Mouse (Mus musculus) testis, postnatal 10 days (tissue): ENCODE results near the gene Nfe2l1.
A peak's percentile ranks its signal among the peaks of the same experiment; 100 is the strongest.
"Not testable (repeated sequence)": the region's sequence is repeated elsewhere in the genome, so short reads cannot be mapped to it uniquely, and the experiment has no call there.

Experiments
- DNase-seq: peaks from one replicate; pipeline ENCODE4 v3.0.0; 2021; ENCODE audit warnings: low spot score

Gene Nfe2l1

DNA sequence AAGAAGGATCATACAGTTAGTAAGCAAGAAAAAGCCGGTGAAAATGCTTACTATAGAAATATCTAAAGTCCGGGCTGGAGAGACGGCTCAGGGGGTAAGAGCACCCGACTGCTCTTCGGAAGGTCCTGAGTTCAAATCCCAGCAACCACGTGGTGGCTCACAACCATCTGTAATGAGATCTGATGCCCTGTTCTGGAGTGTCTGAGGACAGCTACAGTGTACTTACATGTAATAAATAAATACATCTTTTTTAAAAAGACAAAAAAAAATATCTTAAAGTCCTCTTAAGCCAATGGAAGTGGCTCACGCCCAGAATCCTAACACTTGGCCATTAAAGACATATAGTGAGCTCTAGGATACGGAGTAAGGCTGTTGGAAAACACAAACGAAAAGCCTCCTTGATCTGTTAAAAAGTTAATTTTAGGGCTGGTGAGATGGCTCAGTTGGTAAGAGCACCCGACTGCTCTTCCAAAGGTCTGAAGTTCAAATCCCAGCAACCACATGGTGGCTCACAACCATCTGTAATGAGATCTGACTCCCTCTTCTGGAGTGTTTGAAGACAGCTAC, 51.6 kb downstream of the Nfe2l1 start:
- DNase-seq, result not testable (repeated sequence)

DNA sequence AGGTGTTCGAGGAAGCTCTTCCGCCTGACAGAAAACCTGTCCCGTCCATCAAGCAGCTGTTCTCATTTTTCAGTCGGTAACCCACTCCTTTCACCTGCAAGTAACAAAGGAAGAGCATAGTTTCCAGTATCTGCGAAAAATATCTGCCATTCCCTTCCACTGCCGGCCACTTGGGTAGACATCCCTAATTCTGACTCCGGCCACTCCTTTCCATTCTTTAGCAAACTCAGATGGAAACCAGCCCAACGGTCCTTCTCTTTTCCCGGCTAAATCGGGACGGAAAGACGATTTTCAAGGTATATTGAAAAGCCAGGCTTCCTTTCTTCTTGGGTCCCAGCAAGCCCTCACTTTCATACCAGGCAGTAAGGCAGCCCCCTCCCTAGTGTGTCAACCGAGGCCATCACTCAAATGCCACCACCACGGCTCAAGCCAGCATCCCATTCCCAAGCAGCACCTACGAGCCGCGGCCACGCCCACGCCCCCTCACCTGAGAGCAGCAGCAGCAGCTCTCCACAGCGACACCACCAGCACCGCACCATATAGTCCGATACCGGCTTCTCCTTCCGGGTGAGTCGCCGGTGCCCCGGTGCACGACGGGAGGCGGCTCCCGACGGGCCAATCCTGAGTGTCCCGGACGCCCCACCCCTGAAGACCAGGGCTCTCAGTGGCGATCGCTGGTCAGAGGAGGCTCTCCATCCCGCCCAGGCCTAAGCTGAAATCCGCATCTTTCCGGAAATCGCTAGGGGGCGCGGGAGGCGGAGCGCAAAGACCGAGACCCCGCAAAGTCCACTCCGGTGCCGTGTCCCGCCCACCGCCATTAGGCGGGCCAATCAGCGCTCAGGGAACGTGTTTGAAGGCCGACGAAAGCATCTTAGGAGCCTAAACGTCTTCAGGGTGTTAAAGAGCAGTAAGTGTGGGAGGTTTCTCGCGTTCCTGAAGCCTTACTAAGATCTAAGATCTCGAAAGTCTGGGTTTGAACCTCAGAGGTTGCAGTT, 52.5 kb downstream of the Nfe2l1 start, which contains the start of gene Snx11:
Gene Snx11, minus strand, starts transcription at position 592 of the 995 bp plus-strand sequence.
- peak; percentile 99 for DNase-seq

DNA sequence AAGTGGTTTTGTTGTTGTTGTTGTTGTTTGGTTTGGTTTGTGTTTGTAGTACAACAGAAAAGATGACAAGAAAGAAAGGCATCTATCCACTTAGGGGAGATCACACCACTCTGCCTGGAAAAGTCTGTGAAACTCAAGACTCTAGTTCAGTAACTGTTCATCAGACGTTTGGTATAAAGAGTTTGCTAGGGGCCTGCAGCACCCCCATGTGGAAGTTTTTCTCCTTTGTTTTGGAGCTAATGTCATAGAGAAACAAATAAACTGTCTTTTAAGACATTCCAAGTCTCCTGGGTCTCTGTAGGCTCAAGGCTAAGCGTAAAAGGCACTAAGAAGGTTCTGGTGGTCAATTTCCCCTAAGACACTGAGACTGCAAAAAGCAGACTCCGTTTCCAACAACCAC, 53.7 kb downstream of the Nfe2l1 start:
- no peak for DNase-seq

DNA sequence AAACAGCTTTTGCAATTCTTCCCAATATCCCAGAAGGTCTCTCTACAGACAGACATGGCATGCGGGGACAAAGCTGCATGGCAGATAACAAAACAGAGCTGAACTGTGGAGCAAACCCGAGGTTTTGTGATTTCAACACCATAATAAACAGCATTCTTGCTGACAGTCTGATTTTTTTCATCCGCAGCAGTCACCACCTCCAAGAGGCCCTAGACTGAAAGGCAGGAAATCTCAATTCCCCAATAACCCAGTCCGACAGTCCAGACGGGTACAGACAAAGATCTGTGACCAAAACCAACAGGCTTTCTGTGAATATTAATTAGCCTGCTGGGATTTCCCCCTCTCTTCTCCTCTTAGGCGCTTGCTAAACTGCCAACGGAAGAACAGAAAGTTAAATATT, 54.1 kb downstream of the Nfe2l1 start:
- no peak for DNase-seq

DNA sequence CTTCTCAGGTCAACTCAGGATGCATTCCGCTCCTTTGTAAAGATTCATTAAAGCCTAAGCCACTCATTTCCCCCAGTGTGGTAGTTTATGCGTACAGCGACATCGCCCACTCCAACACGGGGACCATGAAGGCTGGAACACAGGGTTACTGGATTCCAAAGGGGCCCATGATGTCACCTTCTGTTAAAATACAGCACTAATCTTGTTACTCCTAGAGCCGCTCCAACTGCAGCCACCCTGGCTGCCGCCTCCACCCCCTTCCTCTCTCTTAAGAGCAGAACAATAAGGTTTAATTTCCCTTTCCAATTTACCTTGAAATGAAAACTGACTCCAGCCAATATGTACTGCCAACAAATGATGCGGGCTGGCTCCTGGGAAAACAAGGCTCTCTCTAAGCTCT, 54.7 kb downstream of the Nfe2l1 start:
- DNase-seq, result no peak

DNA sequence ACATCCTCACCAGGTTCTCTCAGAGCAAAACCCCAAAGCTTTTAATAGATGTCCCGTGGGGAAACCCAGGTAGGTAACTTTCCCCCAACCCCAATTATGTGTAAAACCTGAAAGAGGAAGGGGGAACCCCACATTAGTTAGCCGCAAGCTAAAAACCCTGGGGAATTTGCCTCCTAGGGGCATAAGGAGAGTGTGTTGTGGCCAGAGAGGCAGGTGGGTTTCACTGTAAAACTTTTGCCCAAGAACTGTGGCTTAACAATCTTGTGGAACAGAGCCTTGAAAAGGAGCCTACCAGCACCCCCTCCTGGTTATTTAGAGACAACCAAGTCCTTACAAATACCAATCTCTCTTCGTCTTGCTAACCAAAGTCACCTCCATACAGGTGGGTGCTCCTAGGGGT, 55.2 kb downstream of the Nfe2l1 start:
- no peak for DNase-seq

DNA sequence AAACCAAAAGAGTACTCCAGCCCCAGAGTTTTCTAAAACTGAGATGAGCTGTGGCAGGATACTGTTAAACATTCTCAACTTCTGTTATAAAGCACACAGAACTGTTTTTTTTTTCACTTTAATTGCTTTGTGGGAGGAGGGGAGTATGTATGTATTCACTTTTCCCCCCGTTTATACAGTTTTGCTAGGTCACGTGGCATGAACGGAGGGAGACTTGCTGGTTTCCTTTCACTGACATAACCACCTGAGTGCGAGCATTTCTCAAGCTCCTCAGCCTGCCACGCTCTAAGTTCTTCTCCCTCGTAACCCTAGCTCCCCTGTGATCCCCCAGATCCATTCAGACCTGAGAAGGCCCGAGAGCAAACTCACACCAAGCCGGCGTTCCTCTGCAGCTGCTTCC, 57.4 kb downstream of the Nfe2l1 start:
- DNase-seq, result no peak

DNA sequence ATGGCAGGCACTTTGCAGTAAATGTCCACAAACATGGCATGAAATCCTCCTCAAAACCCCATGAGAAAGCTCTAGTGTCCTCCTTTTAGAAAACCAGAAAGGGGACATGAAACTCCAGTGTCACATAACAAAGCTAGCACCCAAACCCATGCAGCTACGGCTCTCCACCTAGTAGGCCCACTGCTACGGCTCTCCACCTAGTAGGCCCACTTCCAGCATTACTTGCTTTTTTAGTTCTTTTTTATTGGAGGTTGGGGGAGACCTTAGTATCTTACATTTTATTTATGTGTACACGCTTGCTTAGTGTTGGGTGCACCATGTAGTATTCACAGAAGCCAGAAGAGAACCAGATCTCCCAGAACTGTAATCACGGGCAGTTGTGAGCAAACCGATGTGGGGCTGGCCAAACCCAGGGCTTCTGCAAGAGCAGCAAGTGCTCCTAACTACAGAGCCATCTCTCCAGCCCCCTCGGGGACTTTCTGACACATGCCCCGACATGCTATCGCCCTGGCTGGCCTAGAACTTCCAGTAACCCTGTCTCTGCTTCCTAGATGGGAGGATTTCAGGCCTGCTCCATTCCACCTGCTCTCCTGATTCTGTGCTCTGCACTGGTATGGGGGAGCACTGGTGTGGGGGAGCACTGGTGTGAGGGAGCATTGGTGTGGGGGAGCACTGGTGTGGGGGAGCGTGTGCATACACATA, 58.3 kb downstream of the Nfe2l1 start:
- DNase-seq, result no peak

DNA sequence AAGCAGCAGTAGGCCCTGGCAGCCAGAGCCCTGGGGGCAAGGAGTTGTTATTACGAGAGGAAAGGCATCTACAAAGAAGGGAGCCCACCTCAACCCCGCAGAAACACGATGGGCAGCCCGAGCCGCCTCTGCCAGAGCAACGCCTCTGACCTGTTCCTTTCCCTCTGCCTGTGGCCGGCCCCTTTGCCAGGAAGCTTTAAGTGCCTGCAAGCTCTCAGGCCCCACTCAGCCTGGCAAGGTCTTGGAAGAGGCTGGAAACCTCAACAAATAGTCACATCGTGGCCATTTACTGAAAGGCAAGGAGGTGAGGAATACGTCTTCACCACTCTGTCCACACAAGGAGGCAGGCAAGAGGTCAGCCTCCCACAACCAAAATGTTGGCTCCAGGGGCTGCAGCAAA, 61.5 kb downstream of the Nfe2l1 start:
- DNase-seq, result no peak
